Mouse (Mus musculus) embryonic facial prominence, embryonic 14.5 days (tissue): ENCODE measurements around the gene Napb. TPM values are rescaled to one million over a fixed set of nuclear protein-coding genes. Genes with fewer than 3 reads are reported as not detected.

Experiments used
- ATAC-seq: fragments of 200-750 bp; cut with Nextera tagmentation; 2 replicates; pipeline ENCODE4 v1.8.0; 2017; ENCODE audit warnings: low read depth, moderate number of reproducible peaks, moderate TSS enrichment
- DNase-seq: peaks from one replicate; pipeline ENCODE4 v3.0.0-alpha.2; 2015; ENCODE audit warnings: low spot score
- H3K27ac ChIP-seq: fragments of 300-500 bp; sonication (generic); replicated peaks from 2 replicates; pipeline ENCODE4 v1.5.1; 2014; ENCODE audit warnings: low read depth, mild to moderate bottlenecking, low read length, moderate library complexity
- H3K27me3 ChIP-seq: fragments of 300-500 bp; sonication (generic); replicated peaks from 2 replicates; pipeline ENCODE4 v1.6.1; 2014; ENCODE audit warnings: low read length; ENCODE audit not compliant: control insufficient read depth, insufficient read depth
- H3K36me3 ChIP-seq: fragments of 300-500 bp; sonication (generic); 2 replicates; pipeline ENCODE4 v1.6.1; 2014; ENCODE audit warnings: low read length, mixed read lengths; ENCODE audit not compliant: control insufficient read depth, insufficient read depth
- H3K4me1 ChIP-seq: fragments of 300-500 bp; sonication (generic); 2 replicates; pipeline ENCODE4 v1.6.1; 2014; ENCODE audit warnings: antibody characterized with exemption, low read length; ENCODE audit not compliant: control insufficient read depth, insufficient read depth
- H3K4me2 ChIP-seq: fragments of 300-500 bp; sonication (generic); 2 replicates; pipeline ENCODE4 v1.6.1; 2014; ENCODE audit warnings: low read depth, mild to moderate bottlenecking, low read length, moderate library complexity, mixed read lengths
- H3K4me3 ChIP-seq: fragments of 300-500 bp; sonication (generic); 2 replicates; pipeline ENCODE4 v1.5.1; 2014; ENCODE audit warnings: low read depth, mild to moderate bottlenecking, low read length
- H3K9ac ChIP-seq: fragments of 300-500 bp; sonication (generic); 2 replicates; pipeline ENCODE4 v1.6.1; 2014; ENCODE audit warnings: low read depth, mild to moderate bottlenecking, low read length, moderate library complexity, mixed read lengths
- H3K9me3 ChIP-seq: fragments of 300-500 bp; sonication (generic); 2 replicates; pipeline ENCODE4 v1.6.1; 2016; ENCODE audit warnings: low read length; ENCODE audit not compliant: control insufficient read depth
- WGBS: fragments of 180-500 bp; shearing (Covaris S2); extraction: QIAGEN DNeasy Blood & Tissue Kit; methylation state at CpG from one replicate; pipeline ENCODE4 v1.1.7; 2014; 5-methylcytosine and 5-hydroxymethylcytosine counted together
- polyA plus RNA-seq: library from polyadenylated mRNA; unstranded; fragments of >200 nt; fragmentation: Nextera tagmentation; extraction: Ambion mirVana; gene quantifications from 2 replicates; pipeline ENCODE4 v1.2.1, GENCODE M21; 2014

Napb gene
- polyA plus RNA-seq, 1 experiment from 2014 or later: 6.5 TPM

DNA sequence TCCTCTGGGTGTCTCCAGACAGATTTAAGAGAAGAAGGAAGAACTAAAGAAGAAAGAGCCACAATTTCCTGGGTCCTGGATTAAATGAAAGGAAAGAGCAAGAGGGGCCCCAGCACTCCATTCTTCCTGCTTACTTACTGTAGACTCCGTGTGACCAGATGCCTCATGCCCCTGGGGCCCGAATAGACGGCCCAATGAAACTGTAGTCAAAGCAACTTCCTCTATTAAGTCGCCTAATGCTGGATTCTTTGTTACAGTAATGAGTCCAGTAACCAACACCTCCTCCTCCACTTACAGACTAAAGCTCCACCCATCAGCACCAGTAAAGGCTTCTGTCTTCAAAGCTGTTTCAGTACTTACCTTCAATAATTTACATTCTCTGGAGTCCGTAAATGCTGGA, 33.7 kb downstream of the Napb start:
- H3K4me3 ChIP-seq: no peak overlapping the region
- H3K4me2 ChIP-seq: no peak overlapping the region
- DNase-seq (no peak), ATAC-seq (no peak)
- 69% methylated on average over 5 of the region's 5 CpGs for WGBS
- H3K27ac ChIP-seq: no peak overlapping the region
- H3K4me1 ChIP-seq: no peaks in the 10 kb centered on the region
- no peak overlapping the region for H3K9ac ChIP-seq
- no peaks in the 10 kb centered on the region for H3K27me3 ChIP-seq
- H3K9me3 ChIP-seq: no peaks in the 10 kb centered on the region
- peaks cover 69% of the 10 kb centered on the region for H3K36me3 ChIP-seq

DNA sequence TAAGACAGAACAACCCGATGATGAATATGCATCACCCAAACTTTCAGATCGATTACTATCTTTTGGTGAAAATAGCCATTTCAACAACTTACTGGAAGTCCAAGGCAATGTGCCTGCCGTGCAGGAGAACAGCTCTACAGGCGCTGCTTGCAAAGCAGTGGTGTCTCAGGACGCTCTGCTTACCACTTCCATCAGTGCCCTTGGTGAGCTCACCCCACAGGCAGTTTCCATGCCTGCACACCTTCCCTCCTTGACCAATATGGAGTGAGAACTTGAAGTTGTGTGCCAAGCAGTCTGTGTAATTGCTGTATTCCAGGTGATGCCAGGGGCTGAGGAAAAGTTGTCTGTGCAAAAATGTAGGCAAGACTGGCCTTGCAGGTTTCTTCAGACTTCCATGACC, 41.5 kb downstream of the Napb start:
- Histone ChIP-seq H3K4me1 (no peaks in the 10 kb centered on the region), H3K9ac (no peak overlapping the region), H3K27me3 (no peaks in the 10 kb centered on the region), H3K36me3 (peaks cover 93% of the 10 kb centered on the region), H3K27ac (no peak overlapping the region), H3K4me2 (no peak overlapping the region), H3K9me3 (no peaks in the 10 kb centered on the region), H3K4me3 (no peak overlapping the region)
- DNase-seq (no peak), ATAC-seq (no peak)
- WGBS: 94% methylated on average over 5 of the region's 5 CpGs

DNA sequence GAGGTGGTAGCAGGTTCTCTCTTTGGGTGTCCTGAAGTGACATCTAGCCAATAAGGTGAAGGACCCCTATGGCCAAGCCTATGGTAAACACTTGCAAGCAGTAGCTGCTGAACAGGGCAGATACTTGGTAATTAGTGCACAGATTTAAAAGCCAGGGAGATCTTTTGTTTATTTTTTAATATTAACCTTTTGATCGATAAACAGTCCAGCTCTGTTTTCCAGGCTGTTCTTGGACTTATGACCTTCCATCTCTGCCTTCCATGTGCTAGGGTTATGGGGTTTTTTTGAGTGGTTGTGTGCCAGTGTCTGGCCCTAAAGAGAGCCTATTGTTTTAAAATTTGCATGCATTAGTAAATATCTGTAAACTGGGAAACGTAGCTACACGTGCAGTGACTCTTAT, 42.0 kb downstream of the Napb start:
- Histone ChIP-seq H3K27me3 (no peaks in the 10 kb centered on the region), H3K27ac (no peak overlapping the region), H3K4me2 (no peak overlapping the region), H3K9me3 (no peaks in the 10 kb centered on the region), H3K4me3 (no peak overlapping the region), H3K4me1 (no peaks in the 10 kb centered on the region), H3K36me3 (peaks cover 92% of the 10 kb centered on the region), H3K9ac (no peak overlapping the region)
- WGBS: 87% methylated on average over 3 of the region's 3 CpGs
- ATAC-seq (no peak), DNase-seq (no peak)

GRCm38 (mm10) chr2:148689444-148690140, 42.7 kb downstream of the Napb start:
- Histone ChIP-seq H3K4me1 (no peaks in the 10 kb centered on the region), H3K36me3 (peaks cover 91% of the 10 kb centered on the region), H3K4me3 (no peak overlapping the region), H3K27ac (no peak overlapping the region), H3K9me3 (no peaks in the 10 kb centered on the region), H3K9ac (no peak overlapping the region), H3K27me3 (no peaks in the 10 kb centered on the region), H3K4me2 (no peak overlapping the region)
- ATAC-seq (no peak), DNase-seq (no peak)
- WGBS: 89% methylated on average over 6 of the region's 6 CpGs

DNA sequence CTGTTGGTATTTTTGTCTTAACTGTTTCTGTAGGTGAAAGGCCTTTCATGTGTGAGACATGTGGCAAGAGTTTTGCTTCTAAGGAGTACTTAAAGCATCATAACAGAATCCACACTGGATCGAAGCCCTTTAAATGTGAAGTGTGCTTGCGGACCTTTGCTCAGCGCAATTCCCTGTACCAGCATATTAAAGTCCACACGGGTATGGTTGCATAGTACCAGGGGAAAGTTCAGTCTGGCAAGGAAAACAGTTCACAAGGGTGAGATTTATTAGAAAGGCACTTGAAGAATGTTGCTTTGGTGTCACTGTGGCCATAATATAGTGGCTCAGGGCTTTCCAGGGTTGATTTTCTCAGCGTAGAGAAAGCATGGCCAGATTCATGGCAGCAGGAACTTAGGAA, 44.3 kb downstream of the Napb start:
- Histone ChIP-seq H3K36me3 (peaks cover 84% of the 10 kb centered on the region), H3K4me1 (no peaks in the 10 kb centered on the region), H3K27ac (no peak overlapping the region), H3K9ac (no peak overlapping the region), H3K27me3 (no peaks in the 10 kb centered on the region), H3K4me3 (no peak overlapping the region), H3K4me2 (no peak overlapping the region), H3K9me3 (no peaks in the 10 kb centered on the region)
- no peak for ATAC-seq
- WGBS: 92% methylated on average over 5 of the region's 5 CpGs
- no peak for DNase-seq

DNA sequence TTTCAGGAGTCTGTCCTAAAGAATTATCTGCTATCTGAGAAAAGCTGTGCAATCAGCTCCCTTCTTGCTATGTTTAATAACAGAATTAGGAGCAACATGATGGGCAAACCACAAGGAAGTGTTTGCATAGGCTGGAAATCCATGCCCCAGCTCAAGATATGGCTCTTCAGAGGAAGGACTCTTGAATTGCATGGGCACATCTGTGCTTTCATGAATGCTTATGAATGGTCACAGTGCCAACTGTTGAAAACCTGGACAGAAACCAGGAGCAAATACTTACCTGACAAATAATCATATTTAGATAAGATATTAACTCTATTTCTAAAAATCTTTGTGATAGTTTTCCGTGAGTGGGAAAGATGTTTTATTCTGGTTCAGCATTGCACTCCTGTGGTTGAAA, 45.4 kb downstream of the Napb start:
- Histone ChIP-seq H3K36me3 (peaks cover 76% of the 10 kb centered on the region), H3K4me2 (no peak overlapping the region), H3K27me3 (no peaks in the 10 kb centered on the region), H3K27ac (no peak overlapping the region), H3K4me3 (no peak overlapping the region), H3K4me1 (peaks cover 6% of the 10 kb centered on the region; the same call in 1 of the 2 replicates), H3K9me3 (no peaks in the 10 kb centered on the region), H3K9ac (no peak overlapping the region)
- no peak for ATAC-seq
- 95% methylated on average over 1 of the region's 1 CpGs for WGBS
- DNase-seq: no peak

DNA sequence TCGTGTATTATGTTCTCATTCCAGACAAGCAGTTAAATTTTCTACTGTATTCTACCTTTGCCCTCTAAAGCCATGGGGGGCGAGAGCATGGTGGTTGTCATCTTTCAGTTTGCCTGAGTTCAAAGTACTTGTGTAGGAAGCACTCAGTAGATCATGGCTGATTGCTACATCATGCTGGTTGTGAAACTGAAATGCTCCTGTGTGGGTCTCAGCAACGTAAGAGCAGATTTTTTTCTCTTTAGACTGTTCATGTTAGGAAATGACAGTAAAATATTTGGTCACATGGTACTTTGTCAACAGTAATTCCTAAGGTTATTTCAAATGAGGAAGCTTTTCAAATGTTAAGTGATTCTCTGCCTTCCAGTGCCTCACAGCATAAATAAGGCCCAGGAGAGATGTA, 46.6 kb downstream of the Napb start:
- no peak for ATAC-seq
- WGBS: 90% methylated on average over 3 of the region's 3 CpGs
- H3K4me1 ChIP-seq: peaks cover 9% of the 10 kb centered on the region; the same call in 1 of the 2 replicates
- H3K27ac ChIP-seq: no peak overlapping the region
- H3K36me3 ChIP-seq: peaks cover 64% of the 10 kb centered on the region
- H3K9ac ChIP-seq: no peak overlapping the region
- H3K4me3 ChIP-seq: no peak overlapping the region
- no peak for DNase-seq
- no peak overlapping the region for H3K4me2 ChIP-seq
- no peaks in the 10 kb centered on the region for H3K27me3 ChIP-seq
- no peaks in the 10 kb centered on the region for H3K9me3 ChIP-seq

DNA sequence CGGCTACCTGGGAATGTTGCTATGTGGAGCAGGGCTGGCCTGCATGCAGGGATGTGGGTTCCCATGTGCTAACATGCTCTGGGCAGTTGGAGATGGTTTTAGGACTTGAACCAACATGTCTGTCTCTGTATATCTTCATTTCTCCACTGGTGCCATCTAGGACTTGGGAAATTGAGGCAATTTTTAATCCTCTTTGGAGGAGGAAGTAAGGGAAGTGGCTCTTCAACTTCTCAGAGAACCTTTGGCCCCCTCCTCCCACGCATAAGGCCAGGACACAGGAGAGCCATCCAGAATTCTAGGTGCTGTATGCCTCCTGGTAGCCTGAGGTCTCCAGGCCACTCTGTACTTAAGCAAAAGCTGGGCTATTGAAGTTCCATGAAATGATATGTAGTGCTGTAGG, 47.3 kb downstream of the Napb start:
- Histone ChIP-seq H3K9me3 (no peaks in the 10 kb centered on the region), H3K4me2 (no peak overlapping the region), H3K9ac (no peak overlapping the region), H3K4me3 (no peak overlapping the region), H3K36me3 (peaks cover 57% of the 10 kb centered on the region), H3K4me1 (peaks cover 13% of the 10 kb centered on the region), H3K27me3 (no peaks in the 10 kb centered on the region), H3K27ac (no peak overlapping the region)
- 95% methylated on average over 2 of the region's 2 CpGs for WGBS
- DNase-seq (no peak), ATAC-seq (no peak)

- no peak for ATAC-seq
- Histone ChIP-seq H3K27me3 (no peaks in the 10 kb centered on the region), H3K9ac (no peak overlapping the region), H3K36me3 (peaks cover 40% of the 10 kb centered on the region), H3K27ac (no peak overlapping the region), H3K4me1 (peaks cover 26% of the 10 kb centered on the region), H3K9me3 (no peaks in the 10 kb centered on the region), H3K4me3 (no peak overlapping the region), H3K4me2 (no peak overlapping the region)
- WGBS: 89% methylated on average over 1 of the region's 1 CpGs
- no peak for DNase-seq
These were observed 49.2 kb downstream of the Napb start for GRCm38 (mm10) chr2:148683031-148683430.
